Comparison of ENCODE assay signal across 9 mouse cellular contexts in the genomic region with DNA sequence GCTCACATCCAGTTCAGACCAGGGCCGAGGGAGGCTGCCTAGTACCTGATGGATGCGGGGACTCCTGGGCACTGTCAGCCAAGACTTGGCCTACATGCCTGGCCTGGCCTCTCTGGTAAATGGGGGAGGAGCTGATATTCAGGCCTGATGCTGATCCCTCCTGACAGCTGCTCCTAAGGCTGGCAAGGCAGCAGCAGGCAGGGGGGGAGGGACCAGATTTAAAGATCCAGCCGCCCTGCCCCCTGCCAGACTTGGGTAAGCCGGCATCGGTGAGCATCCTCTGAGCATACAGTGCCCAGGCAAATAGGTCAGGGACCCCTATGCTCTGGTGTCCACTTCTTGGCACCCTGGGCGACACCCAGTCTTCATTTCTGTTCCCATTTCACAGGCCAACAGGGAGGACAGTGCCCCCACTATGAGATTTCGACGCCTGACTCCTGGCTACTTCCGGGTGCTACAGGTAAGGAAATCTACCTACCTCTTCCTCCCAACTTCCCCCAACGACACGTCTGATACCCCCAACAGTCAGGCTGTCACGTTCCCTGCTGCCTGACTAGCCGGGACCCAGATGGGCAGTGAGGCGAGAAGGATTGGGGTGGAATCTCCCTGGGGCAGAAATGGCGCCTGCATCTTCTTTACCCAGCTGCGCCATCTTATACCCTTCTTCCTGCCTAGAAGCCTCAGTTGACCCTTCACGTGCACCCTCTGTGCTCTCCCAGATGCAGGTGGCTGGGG. TPM values are rescaled to one million over a fixed set of nuclear protein-coding genes. Genes with fewer than 3 reads are reported as not detected.
DNase-seq lines count a peak whose midpoint lies in the region; ATAC-seq and TF ChIP-seq lines count a peak whose summit lies in the region.
"Had no signal": no experiment of that assay in that cellular context is flagged by ENCODE, and none has a peak within 500 bp of the region (broad histone marks: within the 10 kb centered on the region; RNA-seq: fewer than 3 reads in every experiment).

A gene (plus strand): TSS at position 147 of the 735 bp plus-strand sequence.

- ATAC-seq in midbrain, embryonic 12.5 days (ENCODE audit: low FRiP score, low read depth) = no peak
- no peak for ATAC-seq in activated CD4-positive, CD25-positive, alpha-beta regulatory T cell, adult 4 months

- TF ChIP-seq CTCF in ES-Bruce4 (IDR thresholded peaks at IDR 0.05; ENCODE audit: low read depth, low read length) = no peak

- peak; percentile 30 for DNase-seq in gastrocnemius, postnatal 25 days
- no peak for DNase-seq in gastrocnemius, postnatal 14 days
- no peak for DNase-seq in hindbrain, embryonic 10.5 days (ENCODE audit: low spot score)
- DNase-seq in urinary bladder, adult 18-20 months (ENCODE audit: low spot score in 2 of 2) = no peak
- DNase-seq in left cerebral cortex, postnatal 10 days (ENCODE audit: extremely low spot score in 1 of 2, low spot score in 2 of 2) = no peak

- peak within 1 kb of the TSS; percentile 70 for H3K4me2 ChIP-seq in midbrain, embryonic 12.5 days (replicated peaks)

- no peaks in the 10 kb centered on the region for H3K27me3 ChIP-seq in ES-Bruce4 (ENCODE audit: control insufficient read depth, insufficient read depth, low read length, poor library complexity, severe bottlenecking)
- peaks cover 34% of the 10 kb centered on the region for H3K27me3 ChIP-seq in hindbrain, embryonic 10.5 days (ENCODE audit: insufficient read depth, poor library complexity, severe bottlenecking)
- H3K27me3 ChIP-seq in midbrain, embryonic 12.5 days = peaks cover 31% of the 10 kb centered on the region

- H3K36me3 ChIP-seq in ES-Bruce4 (ENCODE audit: control insufficient read depth, insufficient read depth, low read length, poor library complexity, severe bottlenecking) = no peaks in the 10 kb centered on the region
- H3K36me3 ChIP-seq in hindbrain, embryonic 10.5 days = peaks cover 10% of the 10 kb centered on the region
- H3K36me3 ChIP-seq in midbrain, embryonic 12.5 days = 0 out of 2 replicates have a peak, but pooled peaks cover 5% of the 10 kb centered on the region

- no peak for TF ChIP-seq POLR2A in ES-Bruce4 (IDR thresholded peaks at IDR 0.05; ENCODE audit: insufficient read depth, low read length)

- H3K27ac ChIP-seq in ES-Bruce4 (ENCODE audit: insufficient read depth, low read length) = no peak within 1 kb of the TSS
- H3K27ac ChIP-seq in hindbrain, embryonic 10.5 days = no peak within 1 kb of the TSS
- no peak within 1 kb of the TSS for H3K27ac ChIP-seq in midbrain, embryonic 12.5 days (replicated peaks)
- H3K27ac ChIP-seq: macrophage had no signal

- TF ChIP-seq EP300 in ES-Bruce4 (IDR thresholded peaks at IDR 0.05; ENCODE audit: insufficient read depth, low read depth, low read length) = no peak

- no peaks in the 10 kb centered on the region for H3K9me3 ChIP-seq in ES-Bruce4 (replicated peaks; ENCODE audit: control insufficient read depth, insufficient read depth, low read length, poor library complexity, severe bottlenecking)
- H3K9me3 ChIP-seq in hindbrain, embryonic 10.5 days = no peaks in the 10 kb centered on the region
- no peaks in the 10 kb centered on the region for H3K9me3 ChIP-seq in midbrain, embryonic 12.5 days

- intact Hi-C loops in gastrocnemius, postnatal 14 days (cut with DNase I; ENCODE audit: low total_unique reads) = no loop called here
- intact Hi-C loops in left cerebral cortex, postnatal 10 days (cut with DNase I) = no loop called here

- 91% methylated on average over 17 of the region's 17 CpGs for WGBS in hindbrain, embryonic 10.5 days
- 90% methylated on average over 17 of the region's 17 CpGs for WGBS in midbrain, embryonic 12.5 days

- peaks cover 2% of the 10 kb centered on the region for H3K4me1 ChIP-seq in ES-Bruce4 (ENCODE audit: control insufficient read depth, insufficient read depth, low read length)
- peaks cover 53% of the 10 kb centered on the region for H3K4me1 ChIP-seq in hindbrain, embryonic 10.5 days (replicated peaks)
- H3K4me1 ChIP-seq in midbrain, embryonic 12.5 days = peaks cover 22% of the 10 kb centered on the region

- peak within 1 kb of the TSS; percentile 74 for H3K9ac ChIP-seq in ES-Bruce4 (ENCODE audit: low read depth, poor library complexity, severe bottlenecking)
- peak within 1 kb of the TSS; percentile 68 for H3K9ac ChIP-seq in midbrain, embryonic 12.5 days (replicated peaks)

- peak within 1 kb of the TSS; percentile 93 for H3K4me3 ChIP-seq in ES-Bruce4 (ENCODE audit: low read depth, low read length)
- peak within 1 kb of the TSS; percentile 93 for H3K4me3 ChIP-seq in hindbrain, embryonic 10.5 days
- peak within 1 kb of the TSS; percentile 66; the same call in 1 of the 2 replicates for H3K4me3 ChIP-seq in midbrain, embryonic 12.5 days

RNA-seq across cellular contexts. Expression of the gene that starts here (rescaled TPM):
- not detected for total RNA-seq in gastrocnemius, postnatal 25 days (2021)
- total RNA-seq in gastrocnemius, postnatal 14 days (2021) = not detected
- not detected in 2 replicates for polyA plus RNA-seq in ES-Bruce4 (2011; ENCODE audit: insufficient read depth, insufficient read length, low read depth, missing spikeins)
- polyA plus RNA-seq in hindbrain, embryonic 10.5 days (2016; fragmentation: Nextera tagmentation; extraction: Ambion mirVana) = 0.49 and 1.0 TPM in 2 replicates
- polyA plus RNA-seq in midbrain, embryonic 12.5 days (2016; fragmentation: Nextera tagmentation; extraction: Ambion mirVana) = 0.23 and 0.76 TPM in 2 replicates
- polyA plus RNA-seq in activated CD4-positive, CD25-positive, alpha-beta regulatory T cell, adult 4 months (2017; shearing (Covaris generic)) = 1 to 10 TPM in 1 of 2 experiments, under 1 TPM in 1; 0.37 to 6.4 TPM
- total RNA-seq in left cerebral cortex, postnatal 10 days (2021) = not detected
- polyA plus RNA-seq: macrophage had no signal

Comparison
In these comparisons a context has a peak if more than half of its experiments do, and no peak if none do; other contexts are left out.
1. Peak in DNase-seq in gastrocnemius, postnatal 25 days; RNA of the gene not detected or under 1 TPM.